Mouse (Mus musculus): Measurements from ENCODE around the gene Col23a1.

- no peak for TF ChIP-seq CTCF (IDR thresholded peaks at IDR 0.05; ENCODE audit: extremely low read depth, insufficient read length, insufficient replicate concordance, low read depth, low read length)
- TF ChIP-seq POLR2A (IDR thresholded peaks at IDR 0.05; ENCODE audit: low read depth, low read length) = no peak
Measured at GRCm38 (mm10) chr11:51470383-51471144, 180.8 kb downstream of the Col23a1 start.
